Mouse (Mus musculus) forebrain, embryonic 14.5 days (tissue): ENCODE measurements around the gene Kcnk3. TPM values are rescaled to one million over a fixed set of nuclear protein-coding genes. Genes with fewer than 3 reads are reported as not detected.

Experiments
- ATAC-seq: fragments of 200-750 bp; cut with Nextera tagmentation; 2 replicates; pipeline ENCODE4 v1.8.0; 2017; ENCODE audit warnings: mild to moderate bottlenecking, moderate library complexity
- DNase-seq: peaks from one replicate; pipeline ENCODE4 v3.0.0-alpha.2; 2015; ENCODE audit warnings: low spot score
- H3K27ac ChIP-seq: fragments of 300-500 bp; sonication (generic); 2 replicates; pipeline ENCODE4 v1.5.1; 2014; ENCODE audit warnings: low read depth, mild to moderate bottlenecking, control low read depth, low read length, moderate library complexity
- H3K27me3 ChIP-seq: fragments of 300-500 bp; sonication (generic); replicated peaks from 2 replicates; pipeline ENCODE4 v1.6.1; 2014; ENCODE audit warnings: low read length, control low read depth, mixed read lengths; ENCODE audit not compliant: control insufficient read depth, insufficient read depth
- H3K36me3 ChIP-seq: fragments of 300-500 bp; sonication (generic); 2 replicates; pipeline ENCODE4 v1.6.1; 2014; ENCODE audit warnings: low read length, control low read depth; ENCODE audit not compliant: control insufficient read depth, insufficient read depth
- H3K4me1 ChIP-seq: fragments of 300-500 bp; sonication (generic); 2 replicates; pipeline ENCODE4 v1.6.1; 2014; ENCODE audit warnings: antibody characterized with exemption, low read length, control low read depth; ENCODE audit not compliant: control insufficient read depth, insufficient read depth
- H3K4me2 ChIP-seq: fragments of 300-500 bp; sonication (generic); 2 replicates; pipeline ENCODE4 v1.6.1; 2014; ENCODE audit warnings: mild to moderate bottlenecking, control low read depth, low read length
- H3K4me3 ChIP-seq: fragments of 300-500 bp; sonication (generic); 2 replicates; pipeline ENCODE4 v1.5.1; 2014; ENCODE audit warnings: low read depth, low read length, control low read depth
- H3K9ac ChIP-seq: fragments of 300-500 bp; sonication (generic); 2 replicates; pipeline ENCODE4 v1.6.1; 2014; ENCODE audit warnings: mild to moderate bottlenecking, low read length, control low read depth, moderate library complexity
- H3K9me3 ChIP-seq: fragments of 300-500 bp; sonication (generic); replicated peaks from 2 replicates; pipeline ENCODE4 v1.6.1; 2016; ENCODE audit warnings: low read length, control low read depth, mixed read lengths; ENCODE audit not compliant: control insufficient read depth
- WGBS: fragments of 180-500 bp; shearing (Covaris S2); extraction: QIAGEN DNeasy Blood & Tissue Kit; methylation state at CpG from one replicate; pipeline ENCODE4 v1.1.7; 2014; 5-methylcytosine and 5-hydroxymethylcytosine counted together
- polyA plus RNA-seq: library from polyadenylated mRNA; unstranded; fragments of >200 nt; fragmentation: Nextera tagmentation; extraction: Ambion mirVana; gene quantifications from 2 replicates; pipeline ENCODE4 v1.2.1, GENCODE M21; 2014

The Kcnk3 gene
- polyA plus RNA-seq, 1 experiment from 2014 or later = 2.1 TPM

GRCm38 (mm10) chr5:30621844-30622176 is 33.8 kb downstream of the Kcnk3 start:
- WGBS = 57% methylated on average over 22 of the region's 22 CpGs
- H3K9me3 ChIP-seq = no peaks in the 10 kb centered on the region
- no peak overlapping the region for H3K27ac ChIP-seq
- DNase-seq = no peak
- peak overlapping the region; percentile 78 for H3K4me2 ChIP-seq
- H3K27me3 ChIP-seq = peaks cover 21% of the 10 kb centered on the region
- H3K9ac ChIP-seq = peak overlapping the region; percentile 57
- peak; percentile 50 for ATAC-seq
- H3K36me3 ChIP-seq = no peaks in the 10 kb centered on the region
- peak overlapping the region; percentile 30 for H3K4me3 ChIP-seq
- peaks cover 7% of the 10 kb centered on the region for H3K4me1 ChIP-seq

- H3K4me2 ChIP-seq = peak overlapping the region; percentile 78
- H3K27ac ChIP-seq = no peak overlapping the region
- H3K36me3 ChIP-seq = no peaks in the 10 kb centered on the region
- peak; percentile 32 for DNase-seq
- peaks cover 21% of the 10 kb centered on the region for H3K27me3 ChIP-seq
- H3K4me1 ChIP-seq = peaks cover 7% of the 10 kb centered on the region
- ATAC-seq = peak; percentile 61
- 2% methylated on average over 65 of the region's 69 CpGs for WGBS
- H3K9me3 ChIP-seq = no peaks in the 10 kb centered on the region
- peak overlapping the region; percentile 30 for H3K4me3 ChIP-seq
- H3K9ac ChIP-seq = peak overlapping the region; percentile 57
Observed at GRCm38 (mm10) chr5:30622177-30622840, 34.3 kb downstream of the Kcnk3 start.

- H3K9ac ChIP-seq = peak overlapping the region; percentile 57
- peak overlapping the region; percentile 30 for H3K4me3 ChIP-seq
- H3K36me3 ChIP-seq = no peaks in the 10 kb centered on the region
- peaks cover 21% of the 10 kb centered on the region for H3K27me3 ChIP-seq
- no peak for DNase-seq
- peak overlapping the region; percentile 78 for H3K4me2 ChIP-seq
- WGBS = 1% methylated on average over 10 of the region's 10 CpGs
- no peaks in the 10 kb centered on the region for H3K9me3 ChIP-seq
- peaks cover 7% of the 10 kb centered on the region for H3K4me1 ChIP-seq
- no peak overlapping the region for H3K27ac ChIP-seq
- peak; percentile 19; the same call in 1 of the 2 replicates for ATAC-seq
Observed at GRCm38 (mm10) chr5:30622841-30623185, 34.8 kb downstream of the Kcnk3 start.

- Histone ChIP-seq H3K9ac (no peak overlapping the region), H3K4me3 (no peak overlapping the region), H3K27me3 (peaks cover 21% of the 10 kb centered on the region), H3K4me1 (peaks cover 7% of the 10 kb centered on the region), H3K36me3 (no peaks in the 10 kb centered on the region), H3K9me3 (no peaks in the 10 kb centered on the region), H3K4me2 (no peak overlapping the region), H3K27ac (no peak overlapping the region)
- ATAC-seq (no peak), DNase-seq (no peak)
- WGBS = 68% methylated on average over 2 of the region's 2 CpGs
Observed at GRCm38 (mm10) chr5:30623380-30623779, 35.4 kb downstream of the Kcnk3 start.

GRCm38 (mm10) chr5:30624311-30624710 is 36.3 kb downstream of the Kcnk3 start:
- Histone ChIP-seq H3K9ac (no peak overlapping the region), H3K27me3 (peaks cover 21% of the 10 kb centered on the region), H3K27ac (no peak overlapping the region), H3K36me3 (no peaks in the 10 kb centered on the region), H3K4me1 (peaks cover 7% of the 10 kb centered on the region), H3K4me3 (no peak overlapping the region), H3K4me2 (no peak overlapping the region), H3K9me3 (no peaks in the 10 kb centered on the region)
- WGBS = 38% methylated on average over 1 of the region's 1 CpGs
- ATAC-seq = no peak
- DNase-seq = no peak

- Histone ChIP-seq H3K4me1 (peaks cover 7% of the 10 kb centered on the region), H3K9ac (no peak overlapping the region), H3K27me3 (peaks cover 21% of the 10 kb centered on the region), H3K27ac (no peak overlapping the region), H3K9me3 (no peaks in the 10 kb centered on the region), H3K4me3 (no peak overlapping the region), H3K4me2 (no peak overlapping the region), H3K36me3 (no peaks in the 10 kb centered on the region)
- DNase-seq = no peak
- 66% methylated on average over 4 of the region's 4 CpGs for WGBS
- ATAC-seq = no peak
Observed at GRCm38 (mm10) chr5:30624908-30625307, 36.9 kb downstream of the Kcnk3 start.

- Histone ChIP-seq H3K4me2 (no peak overlapping the region), H3K36me3 (no peaks in the 10 kb centered on the region), H3K4me1 (peaks cover 7% of the 10 kb centered on the region), H3K27ac (no peak overlapping the region), H3K27me3 (peaks cover 21% of the 10 kb centered on the region), H3K9me3 (no peaks in the 10 kb centered on the region), H3K9ac (no peak overlapping the region), H3K4me3 (no peak overlapping the region)
- ATAC-seq = no peak
- WGBS = 70% methylated on average over 3 of the region's 3 CpGs
- no peak for DNase-seq
Observed at GRCm38 (mm10) chr5:30625379-30625778, 37.4 kb downstream of the Kcnk3 start.

- WGBS = 79% methylated on average over 8 of the region's 8 CpGs
- Histone ChIP-seq H3K27ac (no peak overlapping the region), H3K4me1 (peaks cover 7% of the 10 kb centered on the region), H3K4me3 (no peak overlapping the region), H3K4me2 (no peak overlapping the region), H3K9me3 (no peaks in the 10 kb centered on the region), H3K36me3 (no peaks in the 10 kb centered on the region), H3K9ac (no peak overlapping the region), H3K27me3 (peaks cover 15% of the 10 kb centered on the region)
- ATAC-seq (no peak), DNase-seq (no peak)
Observed at GRCm38 (mm10) chr5:30626331-30627105, 38.5 kb downstream of the Kcnk3 start.

GRCm38 (mm10) chr5:30628511-30628910 is 40.5 kb downstream of the Kcnk3 start:
- H3K27me3 ChIP-seq = no peaks in the 10 kb centered on the region
- no peaks in the 10 kb centered on the region for H3K36me3 ChIP-seq
- no peak overlapping the region for H3K9ac ChIP-seq
- 78% methylated on average over 3 of the region's 3 CpGs for WGBS
- ATAC-seq = no peak
- no peak overlapping the region for H3K27ac ChIP-seq
- H3K9me3 ChIP-seq = no peaks in the 10 kb centered on the region
- no peak overlapping the region for H3K4me2 ChIP-seq
- no peaks in the 10 kb centered on the region for H3K4me1 ChIP-seq
- no peak for DNase-seq
- no peak overlapping the region for H3K4me3 ChIP-seq
